Mouse (Mus musculus) frontal cortex, postnatal 14 days (tissue): Measurements from ENCODE around the gene Hvcn1.
A peak's percentile ranks its signal among the peaks of the same experiment; 100 is the strongest.
"Not testable (repeated sequence)": the region's sequence is repeated elsewhere in the genome, so short reads cannot be mapped to it uniquely, and the experiment has no call there.

ENCODE experiments used
- DNase-seq, 2 experiments: peaks; one replicate each; pipeline ENCODE4 v3.0.0; 2022; ENCODE audit warnings: low spot score in 2 of 2

The Hvcn1 gene

GRCm38 (mm10) chr5:122206475-122206874, at the start of gene Hvcn1:
Hvcn1 (plus strand) TSS chr5:122206804.
- DNase-seq: no peak

- DNase-seq: peak; percentile 82 to 89
Observed at GRCm38 (mm10) chr5:122157827-122158381, 48.7 kb upstream of the Hvcn1 start, which contains the start of gene Ppp1cc. Ppp1cc (plus strand) TSS chr5:122158278.

GRCm38 (mm10) chr5:122158557-122159515, 47.8 kb upstream of the Hvcn1 start:
- DNase-seq: no peak

GRCm38 (mm10) chr5:122163194-122163593, 43.4 kb upstream of the Hvcn1 start:
- DNase-seq: no peak

GRCm38 (mm10) chr5:122164011-122164410, 42.6 kb upstream of the Hvcn1 start:
- no peak for DNase-seq

- no peak for DNase-seq
Observed at GRCm38 (mm10) chr5:122165233-122165915, 41.2 kb upstream of the Hvcn1 start.

GRCm38 (mm10) chr5:122166636-122167161, 39.9 kb upstream of the Hvcn1 start:
- no peak for DNase-seq

- DNase-seq: no peak
Observed at GRCm38 (mm10) chr5:122168344-122169069, 38.1 kb upstream of the Hvcn1 start.

GRCm38 (mm10) chr5:122171058-122171457, 35.5 kb upstream of the Hvcn1 start:
- DNase-seq: no peak

GRCm38 (mm10) chr5:122175402-122175801, 31.2 kb upstream of the Hvcn1 start:
- DNase-seq: no peak

- no peak for DNase-seq
Observed at GRCm38 (mm10) chr5:122175961-122176360, 30.6 kb upstream of the Hvcn1 start.

- DNase-seq: no peak
Observed at GRCm38 (mm10) chr5:122176398-122176797, 30.2 kb upstream of the Hvcn1 start.

GRCm38 (mm10) chr5:122179665-122180064, 26.9 kb upstream of the Hvcn1 start:
- DNase-seq: no peak

GRCm38 (mm10) chr5:122184283-122184806, 22.3 kb upstream of the Hvcn1 start:
- no peak for DNase-seq

GRCm38 (mm10) chr5:122184858-122185257, 21.7 kb upstream of the Hvcn1 start:
- not testable (repeated sequence) for DNase-seq

- no peak for DNase-seq
Observed at GRCm38 (mm10) chr5:122189115-122189514, 17.5 kb upstream of the Hvcn1 start.

- DNase-seq: no peak
Observed at GRCm38 (mm10) chr5:122190465-122190864, 16.1 kb upstream of the Hvcn1 start.

- DNase-seq: no peak
Observed at GRCm38 (mm10) chr5:122191269-122192063, 15.1 kb upstream of the Hvcn1 start.

GRCm38 (mm10) chr5:122192347-122192746, 14.3 kb upstream of the Hvcn1 start:
- DNase-seq: no peak

- no peak for DNase-seq
Observed at GRCm38 (mm10) chr5:122200872-122201271, 5.7 kb upstream of the Hvcn1 start.
